Mouse (Mus musculus): ENCODE measurements around the gene Etfrf1.

DNA sequence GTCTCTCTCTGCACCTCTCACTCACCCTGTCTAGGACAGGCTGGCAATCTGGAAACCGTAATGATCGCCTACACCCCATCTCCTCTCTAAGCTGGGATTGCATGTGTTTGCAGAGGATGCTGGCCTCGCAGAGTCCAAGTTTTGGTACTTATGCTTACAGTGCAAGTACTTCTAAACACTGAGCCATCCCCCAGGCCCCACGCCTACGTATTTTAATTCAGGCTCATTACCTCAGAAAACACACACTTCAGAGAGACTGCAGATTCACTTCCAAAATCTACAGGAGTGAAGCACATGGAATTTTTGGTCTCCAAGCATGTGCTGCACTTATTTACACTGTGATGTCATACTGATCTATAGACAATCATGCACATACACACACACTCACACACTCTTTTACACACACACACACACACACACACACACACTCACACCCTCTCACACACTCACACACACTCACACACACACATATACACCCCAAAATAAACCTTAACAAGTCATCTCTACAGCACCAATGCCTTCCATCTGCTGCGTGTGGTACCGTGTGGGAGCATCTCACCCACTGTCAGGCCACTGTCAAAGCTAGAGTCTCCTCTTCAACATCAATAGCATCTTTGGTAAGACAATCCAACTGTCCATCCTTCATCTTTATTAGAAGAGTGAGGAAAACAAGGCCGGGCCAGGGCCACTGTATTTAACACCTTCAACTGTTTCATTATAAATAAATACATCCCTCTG lies 12.8 kb upstream of the Etfrf1 start:
- TF ChIP-seq CTCF (IDR thresholded peaks at IDR 0.05; ENCODE audit: borderline replicate concordance, insufficient read depth, low read depth, low read length) (no peak), POLR2A (IDR thresholded peaks at IDR 0.05; ENCODE audit: borderline replicate concordance, insufficient read depth, low read length) (no peak)

All from cerebellum, adult 2 months (tissue).